Mouse (Mus musculus) ES-Bruce4 (cell line): ENCODE data around the gene Myh7.

Source experiments
- CTCF ChIP-seq: IDR thresholded peaks from one replicate; pipeline ENCODE4 v1.8.1; 2011; ENCODE audit warnings: low read depth, low read length
- POLR2A ChIP-seq: IDR thresholded peaks from one replicate; pipeline ENCODE4 v1.8.1; 2011; ENCODE audit warnings: low read length; ENCODE audit not compliant: insufficient read depth

GRCm38 (mm10) chr14:55027251-55027650 is 32.8 kb upstream of the Myh7 start:
- no peak for TF ChIP-seq POLR2A
- no peak for TF ChIP-seq CTCF
